Mouse (Mus musculus) right cerebral cortex, postnatal 36 days (tissue): ENCODE measurements at regions not wholly inside any gene's neighbourhood (a gene's known extent, or its start where the extent isn't known, plus 50 kb on each side); places are given as distances from the start of the nearest gene placed in this dataset.

Experiments used
- DNase-seq, 2 experiments: peaks; one replicate each; pipeline ENCODE4 v3.0.0; 2022; ENCODE audit warnings: low spot score in 2 of 2, mixed read lengths in 1 of 2

DNA sequence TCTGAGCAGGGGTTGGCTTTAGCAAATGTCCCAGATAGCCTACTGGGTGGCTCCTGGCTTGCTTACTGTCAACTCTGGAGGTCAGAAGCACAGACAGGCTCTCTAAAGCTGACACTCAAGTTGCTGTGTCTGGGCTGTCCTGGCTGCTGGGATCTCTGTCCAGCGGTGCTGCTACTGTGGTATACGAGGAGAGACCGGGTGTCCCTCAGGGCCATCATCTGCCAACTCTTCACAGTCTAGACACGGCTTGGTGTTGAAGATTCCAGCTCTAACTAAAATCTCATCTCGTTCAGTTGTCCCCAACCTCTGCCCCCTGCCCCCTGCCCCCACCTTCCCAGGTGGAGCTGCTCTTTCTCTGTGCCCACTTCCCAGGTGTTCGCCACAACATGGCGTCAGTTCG lies 577.1 kb upstream of the Gm19410 start:
- DNase-seq, result no peak

DNA sequence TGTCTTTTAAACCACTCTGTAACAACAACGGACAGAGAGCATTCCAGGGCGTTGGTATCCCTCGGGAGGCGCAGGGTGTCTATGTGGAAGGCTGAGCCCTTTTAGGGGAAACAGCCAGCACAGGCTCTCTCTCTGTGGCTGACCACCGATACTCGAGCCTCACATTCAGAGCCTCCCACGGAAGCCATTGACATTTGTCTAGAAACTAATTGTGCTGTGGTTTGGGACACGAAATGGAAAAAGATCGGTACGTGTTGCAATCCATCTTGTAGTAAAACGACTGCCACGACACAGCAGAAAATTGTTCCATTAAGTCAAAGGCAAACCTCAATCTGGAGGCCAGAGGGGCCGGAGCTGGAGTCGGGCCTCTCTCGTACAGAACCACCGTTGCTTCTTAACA lies 575.9 kb upstream of the Gm19410 start:
- no peak for DNase-seq

DNA sequence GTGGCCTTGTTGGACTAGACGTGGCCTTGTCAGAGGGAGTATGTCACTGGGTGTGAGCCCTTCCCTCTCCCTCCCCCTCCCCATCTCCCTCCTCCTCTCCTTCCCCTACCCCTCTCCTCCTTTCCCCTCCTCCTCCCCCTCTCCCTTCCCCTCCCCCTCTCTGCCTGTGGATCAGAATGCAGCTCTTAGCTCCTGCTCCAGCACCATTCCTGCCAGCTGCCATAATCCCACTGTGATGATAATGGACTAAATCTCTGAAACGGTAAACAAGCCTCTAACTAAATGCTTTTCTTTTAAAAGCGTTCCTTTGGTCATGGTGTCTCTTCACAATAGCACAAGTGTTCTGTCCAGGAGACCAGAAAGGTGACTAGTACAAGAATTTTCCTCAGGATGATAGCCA lies 573.1 kb upstream of the Gm19410 start:
- DNase-seq, result no peak

DNA sequence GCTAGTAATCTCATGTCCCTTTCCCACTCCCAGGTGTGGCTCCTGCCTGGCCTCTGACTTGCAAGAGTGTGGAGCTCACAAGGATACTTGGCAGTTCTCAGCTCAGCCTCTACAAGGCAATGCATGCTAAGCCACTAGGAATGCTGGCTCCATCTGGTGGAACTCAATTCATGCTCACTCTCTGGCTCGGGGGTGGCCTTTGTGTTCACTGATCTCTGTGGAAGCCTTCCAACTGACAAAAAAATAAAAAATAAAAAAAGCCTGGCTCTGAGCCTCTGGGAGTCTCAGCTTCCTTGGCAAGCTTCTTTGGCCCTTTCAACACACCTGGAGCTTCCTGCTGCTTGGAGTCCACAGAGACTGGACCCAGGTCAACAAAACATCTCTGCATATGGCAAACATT lies 571.8 kb upstream of the Gm19410 start:
- DNase-seq, result no peak

DNA sequence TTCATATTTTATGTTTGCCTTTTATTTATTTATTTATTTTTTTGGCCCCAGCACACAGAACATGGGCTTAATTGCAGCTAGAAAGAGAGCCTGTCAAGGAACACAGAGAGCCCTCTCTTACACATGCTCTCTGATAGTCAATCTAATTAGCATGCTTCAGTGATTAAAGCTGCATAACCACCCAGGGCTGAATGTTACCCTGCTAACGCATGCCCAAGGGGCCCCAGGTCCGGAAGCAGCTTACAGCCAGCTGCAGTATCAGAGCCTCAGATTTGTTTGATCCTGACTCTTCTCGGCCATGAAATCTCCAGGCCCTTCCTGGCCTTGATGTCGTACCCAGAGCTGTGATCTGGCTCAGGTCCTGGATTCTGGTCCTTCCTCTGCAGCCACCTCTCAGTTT lies 569.4 kb upstream of the Gm19410 start:
- DNase-seq, result no peak

DNA sequence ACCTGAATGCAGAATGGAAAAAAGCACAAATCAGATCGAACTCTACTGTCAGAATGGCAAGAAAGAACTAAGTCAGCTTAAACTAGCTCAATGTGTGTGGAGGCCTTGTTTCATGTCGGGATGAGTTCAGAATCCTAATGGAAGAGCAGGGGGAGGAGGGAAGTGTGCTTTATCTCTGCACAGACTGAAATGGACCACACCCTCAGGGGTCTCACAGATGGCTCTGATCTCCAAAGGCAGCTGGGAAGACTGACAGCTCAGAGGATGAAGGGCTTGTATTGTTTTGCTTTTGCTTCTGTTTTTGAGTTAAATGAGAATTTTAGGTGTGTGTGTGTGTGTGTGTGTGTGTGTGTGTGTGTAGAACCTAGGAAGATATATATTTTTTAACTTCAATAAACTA lies 566.8 kb upstream of the Gm19410 start:
- DNase-seq, result no peak

DNA sequence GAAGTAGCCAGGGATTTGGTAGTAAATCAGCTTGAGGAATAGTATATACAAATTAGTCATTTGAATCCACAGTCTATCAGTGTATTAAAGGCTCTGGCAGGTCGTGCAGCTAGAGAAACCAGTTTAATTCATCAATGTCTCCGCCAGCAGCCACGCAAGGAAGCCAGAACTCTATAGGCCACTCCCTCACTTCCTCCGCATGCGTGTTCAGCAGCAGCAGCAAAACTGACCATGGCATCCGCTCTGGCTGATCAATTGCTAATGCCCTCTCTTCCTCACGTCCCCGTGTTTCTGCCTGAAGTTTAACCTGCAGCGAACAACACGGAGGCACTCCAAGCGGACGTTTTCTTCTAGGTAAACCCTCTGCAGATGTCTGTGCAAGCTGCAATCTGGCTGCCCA lies 564.2 kb upstream of the Gm19410 start:
- no peak for DNase-seq

DNA sequence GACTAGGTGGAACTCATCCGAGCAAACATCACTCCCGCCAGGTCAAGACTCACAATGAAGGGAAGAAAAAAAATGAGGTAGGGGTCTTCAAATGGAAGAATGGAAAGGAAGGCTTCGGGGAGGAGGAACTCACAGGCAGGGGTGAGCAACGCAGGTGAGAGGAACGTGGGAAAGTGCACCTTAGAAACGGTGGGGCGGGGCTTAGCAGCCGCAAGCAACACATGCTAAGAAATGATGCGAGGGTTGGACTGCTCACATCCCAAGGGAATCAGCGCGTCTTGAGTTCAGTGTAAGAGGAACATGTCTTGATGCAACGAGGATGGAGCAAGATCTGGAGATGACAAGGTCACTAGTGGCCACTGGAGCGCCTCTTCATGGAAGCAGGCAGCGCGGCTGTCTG lies 560.6 kb upstream of the Gm19410 start:
- DNase-seq, result no peak

DNA sequence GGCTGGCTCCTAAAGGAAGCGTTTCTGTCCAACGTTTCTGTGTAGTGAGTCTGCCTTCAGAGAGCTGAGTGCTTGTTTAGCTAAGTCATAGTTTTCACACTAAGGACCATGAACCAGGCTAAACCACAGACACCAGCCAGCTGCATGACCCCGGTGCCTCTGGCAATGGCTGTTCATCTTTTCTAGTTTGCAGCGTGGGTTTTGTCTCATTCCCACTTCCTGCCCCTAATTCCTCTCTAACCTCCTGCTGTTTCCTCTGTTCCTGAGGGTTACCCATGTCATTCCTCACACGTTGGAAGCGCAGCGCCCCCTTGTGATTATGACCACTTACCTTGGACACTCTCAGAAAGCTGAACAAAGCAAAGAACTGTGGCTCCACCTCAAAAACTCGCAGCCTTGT lies 560.1 kb upstream of the Gm19410 start:
- DNase-seq, result no peak

DNA sequence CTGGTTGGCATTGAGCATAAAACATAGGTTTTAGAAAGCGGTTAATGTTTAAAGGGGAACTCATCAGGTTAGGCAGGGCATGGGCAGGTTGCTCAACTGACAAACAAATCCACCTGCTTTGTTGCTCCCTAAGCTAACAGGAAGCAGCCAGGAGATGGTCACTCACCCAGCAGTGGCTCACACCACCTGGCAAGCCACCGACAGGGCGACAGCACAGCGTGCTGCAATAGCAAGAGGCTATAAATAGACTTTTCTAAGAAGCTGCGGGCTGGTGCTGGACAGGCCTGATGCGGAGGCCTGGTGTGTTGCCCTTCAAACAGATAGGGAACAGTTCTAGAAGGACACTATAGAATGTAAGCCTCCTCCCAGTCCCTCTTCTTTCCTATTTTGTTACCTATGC lies 559.3 kb upstream of the Gm19410 start:
- DNase-seq, result no peak

DNA sequence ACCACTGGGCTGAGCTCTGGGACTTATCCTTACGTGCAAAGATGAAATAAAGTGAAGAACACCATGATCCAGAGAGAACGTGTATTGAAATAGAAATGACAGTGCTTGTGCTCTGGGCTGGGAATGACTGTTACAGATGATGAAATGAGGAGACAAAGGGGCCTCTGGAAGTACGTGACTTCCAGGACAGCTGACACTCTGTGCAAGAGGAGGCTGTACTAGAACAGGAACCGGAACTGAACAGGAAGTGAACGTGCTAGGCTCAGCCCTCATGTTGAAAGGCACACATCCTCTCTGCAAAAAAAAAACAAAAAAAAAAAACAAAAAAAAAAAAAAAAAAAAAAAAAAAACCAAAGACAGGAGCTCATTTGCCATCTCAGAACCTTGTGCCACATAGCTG lies 557.2 kb upstream of the Gm19410 start:
- no peak for DNase-seq

DNA sequence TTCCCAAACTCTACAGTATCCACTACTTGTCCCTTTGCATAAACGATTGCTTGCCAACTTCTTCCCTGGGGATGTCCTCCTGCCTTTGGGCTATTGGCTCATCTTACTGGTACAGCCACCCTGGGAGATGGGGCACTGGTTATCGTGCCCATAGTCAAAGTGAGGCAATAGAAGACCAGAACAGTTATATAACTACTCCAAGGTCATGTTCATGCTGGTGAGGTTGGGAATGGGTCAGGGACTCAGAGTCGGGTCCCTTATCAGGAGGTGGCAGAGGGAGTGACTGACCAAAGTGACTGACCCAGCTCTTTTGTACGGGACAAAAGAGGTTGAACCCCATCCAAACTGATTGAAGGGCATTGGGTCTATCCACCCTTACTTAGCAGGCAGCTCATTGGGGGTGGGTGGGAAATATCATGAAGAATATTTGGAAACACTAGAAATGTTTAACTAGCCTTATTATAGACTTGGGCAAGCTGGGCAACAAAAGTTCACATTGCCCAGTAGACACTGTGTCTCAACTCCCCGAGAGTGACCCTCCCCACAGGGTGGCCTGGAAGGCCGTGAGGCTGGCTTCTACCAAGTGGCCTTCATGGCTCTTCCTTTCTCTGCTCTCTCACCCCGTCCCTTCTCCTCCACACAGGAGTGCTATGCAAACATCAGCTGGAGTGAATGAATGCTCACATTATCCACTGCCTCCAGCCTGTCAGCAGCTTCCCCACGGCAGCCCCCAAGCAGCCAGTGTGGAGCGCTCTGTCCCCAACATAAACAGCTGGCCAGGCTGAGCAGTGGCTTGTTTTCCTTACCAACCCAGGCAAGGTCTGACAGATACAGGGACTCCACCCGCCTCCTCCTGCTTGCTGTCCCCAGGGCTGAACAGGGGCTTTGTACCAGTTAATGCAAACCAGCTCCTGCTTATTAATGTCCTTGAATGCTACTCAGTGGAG lies 553.8 kb upstream of the Gm19410 start:
- no peak for DNase-seq

DNA sequence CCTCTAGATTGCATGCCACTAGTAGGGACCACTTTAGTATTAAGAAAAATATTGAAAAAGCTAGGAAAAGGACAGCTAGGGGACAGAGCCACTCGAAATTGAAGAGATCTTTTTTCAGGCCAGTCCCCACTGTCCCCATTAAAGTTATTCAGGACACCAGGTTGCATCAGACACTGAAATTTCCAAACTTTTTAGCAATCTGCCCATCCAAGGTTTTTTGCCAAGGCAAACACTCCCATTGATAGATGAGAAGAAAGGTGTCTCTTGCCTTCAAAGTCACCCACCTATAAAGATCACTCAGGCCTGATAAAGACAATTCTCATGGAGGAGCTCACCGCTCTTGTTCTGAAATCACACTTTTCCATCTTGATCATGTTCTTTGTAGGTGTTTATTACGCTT lies 552.1 kb upstream of the Gm19410 start:
- DNase-seq, result no peak

DNA sequence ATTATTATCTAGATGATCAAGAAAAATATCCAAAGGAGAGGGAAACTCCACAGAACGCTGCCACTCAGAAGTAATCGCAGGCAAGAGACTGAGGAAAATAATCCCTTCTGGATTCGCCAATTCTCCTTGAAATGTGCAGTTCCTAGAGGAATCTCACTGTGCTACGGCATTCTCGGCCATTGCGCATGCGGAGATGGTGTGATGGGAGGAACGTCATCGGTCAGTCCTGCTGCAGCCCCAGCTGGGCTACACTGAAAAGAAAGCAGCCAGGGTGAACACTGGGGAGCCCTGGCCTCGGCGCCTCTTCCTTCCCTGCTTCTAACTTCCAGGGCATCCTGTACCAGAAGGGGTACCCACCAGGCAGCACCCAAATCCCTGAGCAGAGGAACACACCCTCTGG lies 548.0 kb upstream of the Gm19410 start:
- DNase-seq, result no peak

DNA sequence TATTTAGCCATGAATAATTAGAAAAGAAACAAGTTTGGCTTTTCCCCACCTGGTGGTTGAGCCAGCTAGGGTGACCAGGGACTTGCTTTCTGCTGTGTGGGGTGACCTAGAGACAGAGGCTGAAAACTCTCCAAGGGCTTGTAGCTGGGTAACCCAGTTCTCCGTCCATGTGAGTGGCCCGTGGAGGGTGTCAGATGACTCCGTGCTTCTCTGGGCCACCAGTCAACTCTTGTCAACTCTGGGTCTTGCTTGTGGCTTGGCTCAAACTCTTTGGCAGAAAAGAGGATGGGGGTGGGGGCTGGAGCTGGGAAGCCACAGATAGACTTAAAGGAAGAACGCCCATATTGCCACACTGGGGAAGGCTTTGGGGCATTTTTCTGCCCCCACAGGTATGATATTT lies 547.3 kb upstream of the Gm19410 start:
- DNase-seq, result no peak

DNA sequence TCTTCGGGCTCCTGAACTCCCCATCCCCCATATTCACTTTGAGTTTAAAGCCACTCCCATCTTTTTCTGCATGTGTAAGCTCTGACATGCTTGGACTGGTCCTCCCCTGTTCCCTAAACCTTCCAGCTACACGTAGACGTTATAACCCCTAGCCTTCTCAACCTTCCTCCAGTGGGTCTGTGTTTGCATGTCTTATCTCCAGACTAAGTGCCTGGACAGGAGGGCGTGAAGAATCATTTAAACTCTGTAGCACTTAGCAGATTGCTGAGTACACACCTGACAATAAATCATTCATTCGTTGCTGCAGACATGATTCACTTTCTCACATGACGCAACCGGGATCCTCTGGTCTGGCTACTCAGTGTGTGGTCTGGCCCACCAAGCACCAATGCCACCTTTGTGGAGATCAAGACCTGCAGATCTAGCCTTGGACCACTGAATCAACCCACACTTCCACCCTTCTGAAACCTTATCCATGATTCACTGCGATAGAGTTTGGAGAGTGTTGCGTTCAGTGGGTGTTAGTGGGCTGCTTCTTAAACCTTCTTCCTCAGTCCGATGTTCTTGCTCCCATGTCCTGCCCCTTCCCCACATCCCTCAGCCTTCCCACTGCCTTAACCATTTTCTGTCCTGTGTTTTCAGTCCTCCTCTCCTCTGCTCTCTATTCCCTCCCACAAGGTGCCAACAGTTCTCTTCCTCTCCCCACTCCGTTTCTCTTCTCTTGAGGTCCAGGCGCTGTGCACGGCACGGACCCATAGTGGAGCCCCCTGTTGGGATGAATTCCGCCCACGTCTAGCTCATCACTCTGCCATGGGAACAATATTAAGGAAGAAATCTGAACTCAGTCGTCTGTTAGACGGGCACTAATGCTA lies 541.3 kb upstream of the Gm19410 start:
- no peak for DNase-seq

DNA sequence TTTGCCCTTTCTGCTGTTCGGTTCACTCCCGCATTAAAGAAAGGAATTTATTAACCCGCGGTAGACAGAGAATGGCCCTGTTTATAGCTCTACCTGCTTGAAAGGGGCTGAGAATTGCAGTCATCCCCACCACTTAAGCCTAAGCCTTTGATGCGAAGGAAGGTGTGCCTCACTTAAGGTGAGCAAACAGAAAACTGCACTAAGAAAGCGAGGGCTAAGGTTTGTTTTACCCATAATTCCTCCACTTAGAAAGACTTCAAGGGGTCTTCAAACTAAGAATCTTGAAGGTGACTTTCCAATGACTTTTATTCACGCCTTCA lies 540.7 kb upstream of the Gm19410 start:
- DNase-seq, result no peak

DNA sequence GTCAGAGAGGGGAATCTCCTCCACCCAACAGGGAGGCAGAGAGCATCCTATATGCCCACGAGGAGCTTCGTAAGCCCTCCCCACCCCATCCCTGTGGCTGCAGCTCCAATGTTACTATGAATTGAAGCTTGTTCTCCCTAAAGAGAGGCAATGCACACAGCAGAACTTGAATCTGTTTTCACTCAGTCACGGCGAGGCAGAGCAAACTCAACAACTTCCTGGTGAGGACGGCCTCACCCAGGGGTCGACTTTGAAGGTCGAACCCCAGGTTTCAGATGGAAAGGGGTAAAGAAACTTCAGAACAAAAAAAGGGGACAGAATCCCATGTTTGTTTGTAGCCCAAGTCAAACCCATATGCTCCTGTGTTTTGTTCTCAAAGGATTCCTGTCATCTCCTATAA lies 538.5 kb upstream of the Gm19410 start:
- no peak for DNase-seq

DNA sequence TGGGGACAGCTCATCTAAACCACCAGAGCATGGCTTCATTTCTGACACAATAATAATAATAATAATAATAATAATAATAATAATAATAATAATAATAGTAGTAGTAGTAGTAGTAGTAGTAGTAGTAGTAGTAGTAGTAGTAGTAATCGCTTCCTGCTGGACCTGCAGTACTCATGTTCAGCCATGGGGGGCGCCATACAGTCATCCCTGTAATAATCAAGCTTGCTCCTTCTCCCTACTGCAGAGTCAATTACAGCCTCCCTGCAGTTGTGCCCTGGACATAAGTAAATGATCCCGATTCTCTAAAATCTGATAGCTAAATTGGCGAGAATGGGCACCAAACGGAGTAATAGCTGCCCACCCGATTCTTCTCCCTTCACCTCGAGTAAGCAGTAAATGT lies 537.1 kb upstream of the Gm19410 start:
- DNase-seq, result no peak

DNA sequence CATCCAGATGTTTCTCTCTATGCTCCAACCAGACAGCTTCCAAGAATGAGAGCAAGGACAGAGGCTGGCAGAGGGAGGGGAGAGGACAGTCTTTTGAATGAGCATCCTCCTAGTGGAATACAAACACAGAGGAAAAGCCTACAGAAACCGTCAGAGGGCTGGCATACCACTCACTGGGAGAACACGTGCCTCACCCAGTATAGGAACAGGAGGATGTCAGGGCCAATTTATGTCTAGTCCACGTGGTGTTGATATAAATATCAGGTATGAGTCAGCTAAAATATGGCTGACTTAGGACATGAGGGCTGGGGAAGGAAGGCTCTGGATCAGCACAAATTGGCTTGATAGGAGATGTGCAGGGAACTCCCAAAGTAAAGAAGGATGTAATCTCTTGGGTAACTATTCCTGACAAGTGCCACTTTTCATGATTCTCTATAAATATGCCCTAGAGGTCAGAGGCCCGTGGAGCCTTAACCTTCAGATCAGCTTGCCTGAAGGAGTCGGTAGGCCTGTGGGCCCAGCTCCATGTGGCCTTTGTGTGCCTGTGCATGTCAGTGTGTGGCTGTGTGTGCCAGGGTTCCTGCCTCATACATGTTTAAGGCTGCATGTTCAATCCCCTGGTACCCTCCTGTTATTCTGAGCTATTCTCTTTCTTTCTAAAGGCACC lies 531.9 kb upstream of the Gm19410 start:
- DNase-seq, result peak; percentile 20 to 25

DNA sequence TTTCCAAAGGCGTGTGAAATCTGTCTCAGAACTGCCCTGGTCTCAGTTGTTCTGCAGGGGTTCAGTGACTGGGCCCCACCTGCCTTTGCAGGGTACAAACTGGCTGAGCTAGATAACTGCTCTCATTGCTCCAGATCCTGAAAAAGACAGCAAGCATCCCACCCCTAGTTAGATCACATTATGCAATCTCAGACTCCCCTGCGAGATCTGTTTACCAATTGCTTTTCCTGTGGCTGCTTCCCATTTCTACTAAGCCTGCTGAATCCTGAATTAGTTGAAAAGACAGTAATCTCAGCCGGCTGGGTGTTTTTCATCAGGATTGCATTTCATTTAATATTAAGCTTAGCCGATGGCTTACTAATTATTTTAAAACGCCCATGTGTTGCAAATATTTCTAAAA lies 531.2 kb upstream of the Gm19410 start:
- DNase-seq, result no peak

DNA sequence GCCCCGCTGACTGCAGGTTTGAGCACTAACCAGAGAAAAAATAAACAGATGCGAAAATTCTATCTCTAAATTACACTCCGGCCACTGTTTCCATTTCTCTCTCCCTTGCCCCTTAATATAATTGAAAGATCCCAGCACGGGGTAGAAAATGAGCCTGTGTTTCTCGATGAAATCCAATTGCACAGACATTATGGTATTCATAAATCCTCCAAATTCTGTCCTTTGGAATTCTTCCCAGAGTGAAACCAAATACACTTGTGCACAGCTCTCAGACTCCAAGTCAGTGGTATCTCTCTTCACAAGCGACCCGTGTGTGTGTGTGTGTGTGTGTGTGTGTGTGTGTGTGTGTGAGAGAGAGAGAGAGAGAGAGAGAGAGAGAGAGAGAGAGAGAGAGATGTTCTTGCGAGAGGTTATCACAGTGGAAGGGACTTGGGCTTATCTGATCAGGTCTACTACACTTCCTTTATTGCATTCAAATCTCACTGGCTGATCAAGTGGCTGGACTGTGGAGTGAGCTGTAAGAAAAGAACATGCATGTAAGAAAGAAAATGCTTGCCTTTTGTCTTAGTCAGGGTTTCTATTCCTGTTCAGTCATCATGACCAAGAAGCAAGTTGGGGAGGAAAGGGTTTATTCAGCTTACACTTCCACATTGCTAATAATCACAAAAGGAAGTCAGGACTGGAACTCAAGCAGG lies 529.6 kb upstream of the Gm19410 start:
- DNase-seq, result no peak
